Mouse (Mus musculus) liver, postnatal 0 days (tissue): Measurements from ENCODE around the gene Mroh2a. TPM values are rescaled to one million over a fixed set of nuclear protein-coding genes. Genes with fewer than 3 reads are reported as not detected.

Experiments
- ATAC-seq: fragments of 200-750 bp; cut with Nextera tagmentation; 2 replicates; pipeline ENCODE4 v1.8.0; 2017; ENCODE audit warnings: mild to moderate bottlenecking, moderate library complexity
- DNase-seq: peaks from one replicate; pipeline ENCODE4 v3.0.0-alpha.2; 2016
- H3K27ac ChIP-seq: fragments of 300-500 bp; sonication (generic); 2 replicates; pipeline ENCODE4 v1.5.1; 2014; ENCODE audit warnings: antibody characterized with exemption, moderate library complexity, mild to moderate bottlenecking, low read depth
- H3K27me3 ChIP-seq: fragments of 300-500 bp; sonication (generic); 2 replicates; pipeline ENCODE4 v1.6.1; 2014; ENCODE audit warnings: low read length, control low read depth, mixed read lengths; ENCODE audit not compliant: insufficient read depth
- H3K36me3 ChIP-seq: fragments of 300-500 bp; sonication (generic); replicated peaks from 2 replicates; pipeline ENCODE4 v1.6.1; 2014; ENCODE audit warnings: mild to moderate bottlenecking, control low read depth, low read length, moderate library complexity, mixed read lengths; ENCODE audit not compliant: insufficient read depth
- H3K4me1 ChIP-seq: fragments of 300-500 bp; sonication (generic); 2 replicates; pipeline ENCODE4 v1.6.1; 2014; ENCODE audit warnings: antibody characterized with exemption, mild to moderate bottlenecking, control low read depth; ENCODE audit not compliant: insufficient read depth
- H3K4me2 ChIP-seq: fragments of 300-500 bp; sonication (generic); 2 replicates; pipeline ENCODE4 v1.6.1; 2014; ENCODE audit warnings: low read depth, mild to moderate bottlenecking, low read length, moderate library complexity, mixed read lengths
- H3K4me3 ChIP-seq: fragments of 300-500 bp; sonication (generic); 2 replicates; pipeline ENCODE4 v1.5.1; 2014; ENCODE audit warnings: low read depth, low read length
- H3K9ac ChIP-seq: fragments of 300-500 bp; sonication (generic); replicated peaks from 2 replicates; pipeline ENCODE4 v1.6.1; 2014; ENCODE audit warnings: mild to moderate bottlenecking, moderate library complexity
- H3K9me3 ChIP-seq: fragments of 300-500 bp; sonication (generic); 2 replicates; pipeline ENCODE4 v1.6.1; 2016; ENCODE audit warnings: mild to moderate bottlenecking, control low read depth, low read length, mixed read lengths
- CTCF ChIP-seq: sonication (generic); IDR thresholded peaks from 2 replicates; pipeline ENCODE4 v1.5.1; 2016; ENCODE audit warnings: antibody characterized with exemption, low read depth
- EP300 ChIP-seq: IDR thresholded peaks from 2 replicates; pipeline ENCODE4 v1.6.1; 2016; ENCODE audit warnings: antibody characterized with exemption, low read depth, mild to moderate bottlenecking
- WGBS: fragments of 180-500 bp; shearing (Covaris S2); extraction: QIAGEN DNeasy Blood & Tissue Kit; methylation state at CpG from one replicate; pipeline ENCODE4 v1.1.7; 2014; ENCODE audit not compliant: insufficient replicate concordance; 5-methylcytosine and 5-hydroxymethylcytosine counted together
- polyA plus RNA-seq: library from polyadenylated mRNA; unstranded; fragments of >200 nt; fragmentation: Nextera tagmentation; extraction: Ambion mirVana; gene quantifications from 2 replicates; pipeline ENCODE4 v1.2.1, GENCODE M21; 2015

The Mroh2a gene
- polyA plus RNA-seq, 1 experiment from 2014 or later = 0.61 TPM

- no peaks in the 10 kb centered on the region for H3K36me3 ChIP-seq
- TF ChIP-seq CTCF = no peak
- no peak for TF ChIP-seq EP300
- no peak overlapping the region for H3K4me2 ChIP-seq
- no peak overlapping the region for H3K4me3 ChIP-seq
- 76% methylated on average over 15 of the region's 15 CpGs for WGBS
- H3K27me3 ChIP-seq = no peaks in the 10 kb centered on the region
- no peaks in the 10 kb centered on the region for H3K9me3 ChIP-seq
- ATAC-seq (no peak), DNase-seq (no peak)
- no peak overlapping the region for H3K9ac ChIP-seq
- peaks cover 14% of the 10 kb centered on the region for H3K4me1 ChIP-seq
- H3K27ac ChIP-seq = no peak overlapping the region
Measured at GRCm38 (mm10) chr1:88286136-88286845, 59.5 kb downstream of the Mroh2a start.

- WGBS = 66% methylated on average over 13 of the region's 13 CpGs
- no peak overlapping the region for H3K27ac ChIP-seq
- H3K4me3 ChIP-seq = no peak overlapping the region
- no peaks in the 10 kb centered on the region for H3K9me3 ChIP-seq
- no peak for ATAC-seq
- H3K27me3 ChIP-seq = no peaks in the 10 kb centered on the region
- no peak for DNase-seq
- H3K9ac ChIP-seq = no peak overlapping the region
- no peaks in the 10 kb centered on the region for H3K36me3 ChIP-seq
- TF ChIP-seq CTCF (no peak), EP300 (no peak)
- H3K4me2 ChIP-seq = no peak overlapping the region
- H3K4me1 ChIP-seq = peaks cover 14% of the 10 kb centered on the region
Measured at GRCm38 (mm10) chr1:88286887-88287696, 60.3 kb downstream of the Mroh2a start.

GRCm38 (mm10) chr1:88287697-88287980, 60.9 kb downstream of the Mroh2a start:
- H3K36me3 ChIP-seq = no peaks in the 10 kb centered on the region
- H3K9ac ChIP-seq = no peak overlapping the region
- 27% methylated on average over 5 of the region's 5 CpGs for WGBS
- H3K4me2 ChIP-seq = no peak overlapping the region
- ATAC-seq = peak; percentile 67
- peak overlapping the region; percentile 30 for H3K27ac ChIP-seq
- no peaks in the 10 kb centered on the region for H3K27me3 ChIP-seq
- peak; percentile 99 for TF ChIP-seq CTCF
- no peak for TF ChIP-seq EP300
- H3K4me3 ChIP-seq = no peak overlapping the region
- peaks cover 14% of the 10 kb centered on the region for H3K4me1 ChIP-seq
- no peaks in the 10 kb centered on the region for H3K9me3 ChIP-seq
- peak; percentile 92 for DNase-seq

- peak; percentile 80 for ATAC-seq
- H3K4me2 ChIP-seq = no peak overlapping the region
- WGBS = 29% methylated on average over 3 of the region's 3 CpGs
- H3K27me3 ChIP-seq = no peaks in the 10 kb centered on the region
- H3K9me3 ChIP-seq = no peaks in the 10 kb centered on the region
- DNase-seq = peak; percentile 79
- H3K9ac ChIP-seq = no peak overlapping the region
- H3K27ac ChIP-seq = peak overlapping the region; percentile 30
- H3K4me1 ChIP-seq = peaks cover 14% of the 10 kb centered on the region
- H3K4me3 ChIP-seq = no peak overlapping the region
- TF ChIP-seq CTCF = no peak
- no peak for TF ChIP-seq EP300
- H3K36me3 ChIP-seq = no peaks in the 10 kb centered on the region
Measured at GRCm38 (mm10) chr1:88288056-88288788, 61.4 kb downstream of the Mroh2a start.

GRCm38 (mm10) chr1:88288789-88289127, 62.0 kb downstream of the Mroh2a start:
- H3K4me1 ChIP-seq = peaks cover 14% of the 10 kb centered on the region
- H3K27me3 ChIP-seq = no peaks in the 10 kb centered on the region
- DNase-seq = no peak
- H3K4me3 ChIP-seq = no peak overlapping the region
- 63% methylated on average over 3 of the region's 3 CpGs for WGBS
- no peak overlapping the region for H3K9ac ChIP-seq
- no peak for TF ChIP-seq EP300
- TF ChIP-seq CTCF = no peak
- H3K4me2 ChIP-seq = no peak overlapping the region
- ATAC-seq = no peak
- H3K27ac ChIP-seq = 0 out of 2 replicates have a peak overlapping the region, but pooled peaks have one; percentile 1
- H3K36me3 ChIP-seq = no peaks in the 10 kb centered on the region
- no peaks in the 10 kb centered on the region for H3K9me3 ChIP-seq

- no peak for TF ChIP-seq EP300
- no peak for TF ChIP-seq CTCF
- no peaks in the 10 kb centered on the region for H3K36me3 ChIP-seq
- no peaks in the 10 kb centered on the region for H3K9me3 ChIP-seq
- H3K4me3 ChIP-seq = no peak overlapping the region
- no peak for ATAC-seq
- WGBS = 42% methylated on average over 2 of the region's 2 CpGs
- H3K4me1 ChIP-seq = peaks cover 11% of the 10 kb centered on the region
- no peak overlapping the region for H3K9ac ChIP-seq
- no peak overlapping the region for H3K4me2 ChIP-seq
- no peak for DNase-seq
- no peaks in the 10 kb centered on the region for H3K27me3 ChIP-seq
- no peak overlapping the region for H3K27ac ChIP-seq
Measured at GRCm38 (mm10) chr1:88289152-88289551, 62.4 kb downstream of the Mroh2a start.
